Mouse (Mus musculus): ENCODE data around the gene Mapk8. TPM values are rescaled to one million over a fixed set of nuclear protein-coding genes. Genes with fewer than 3 reads are reported as not detected.

Gene Mapk8
- 47.8 TPM for polyA plus RNA-seq (2015; fragmentation: Illumina TruSeq; extraction: RNeasy Lipid Tissue Mini Kit (QIAGEN cat#74804); ENCODE audit: insufficient read depth, low replicate concordance)

DNA sequence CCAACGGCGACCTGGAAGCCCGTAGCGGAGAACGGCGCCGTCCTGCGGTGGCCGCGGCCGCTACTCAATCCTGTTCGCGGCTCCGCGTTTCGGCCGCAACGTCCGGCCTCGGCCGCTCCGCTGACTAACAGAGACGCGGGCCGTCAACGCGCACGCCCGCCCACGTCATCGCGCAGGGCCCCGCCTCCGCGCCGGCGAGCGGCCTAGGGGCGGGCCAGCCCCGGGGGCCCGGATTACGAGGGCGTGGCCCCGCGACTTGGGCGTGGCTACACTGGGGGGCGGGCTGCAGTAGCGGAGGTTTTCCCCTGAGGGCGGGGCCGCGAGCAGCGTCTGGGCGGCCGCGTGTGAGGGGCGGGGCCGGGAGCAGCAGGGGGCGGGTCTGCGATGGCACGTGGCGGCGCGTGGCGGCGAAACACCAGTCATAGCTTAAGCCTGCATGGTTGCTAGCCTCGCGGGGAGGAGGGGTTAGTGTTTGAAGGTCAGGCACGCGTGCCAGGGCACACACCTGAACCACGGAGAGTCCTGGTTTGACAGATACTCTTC lies at the start of gene Mapk8:
Gene Mapk8, minus strand, starts transcription at position 132 of the 543 bp plus-strand sequence.

DNA sequence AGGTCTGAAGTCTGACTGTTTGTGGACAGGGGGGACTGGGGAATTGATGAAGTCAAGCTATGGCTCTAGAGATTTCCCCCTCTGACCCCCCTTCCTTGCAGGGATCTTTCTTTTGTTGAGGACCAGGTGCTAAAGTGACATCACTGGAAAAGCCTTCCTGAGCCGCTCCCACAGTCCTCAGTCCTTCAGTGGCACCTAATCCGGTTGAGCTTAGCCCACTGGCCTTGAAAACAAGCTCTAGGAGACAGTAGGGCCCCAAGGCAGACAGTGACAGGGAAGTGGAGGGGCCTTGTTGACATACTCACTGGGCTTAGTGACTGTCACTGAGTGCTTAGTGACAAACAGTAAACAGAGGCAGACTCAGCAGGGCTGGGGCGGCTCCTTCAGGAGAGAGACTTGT lies 24.4 kb upstream of the Mapk8 start, which contains the start of gene Frmpd2:
Gene Frmpd2, plus strand, starts transcription at position 366 of the 400 bp plus-strand sequence.

Other genes with a start within 250 kb of the Mapk8 start
- gene Arhgap22, start 233.1 kb downstream of the Mapk8 start, polyA plus RNA-seq (2015; fragmentation: Illumina TruSeq; extraction: RNeasy Lipid Tissue Mini Kit (QIAGEN cat#74804); ENCODE audit: insufficient read depth, low replicate concordance): 2.5 TPM
- gene Frmpd2, start 24.5 kb upstream of the Mapk8 start, polyA plus RNA-seq (2015; fragmentation: Illumina TruSeq; extraction: RNeasy Lipid Tissue Mini Kit (QIAGEN cat#74804); ENCODE audit: insufficient read depth, low replicate concordance): 0.15 TPM
- gene Ptpn20, start 142.0 kb upstream of the Mapk8 start, polyA plus RNA-seq (2015; fragmentation: Illumina TruSeq; extraction: RNeasy Lipid Tissue Mini Kit (QIAGEN cat#74804); ENCODE audit: insufficient read depth, low replicate concordance): not detected